Mouse (Mus musculus): ENCODE data around the gene Atg13.

Atg13 gene

DNA sequence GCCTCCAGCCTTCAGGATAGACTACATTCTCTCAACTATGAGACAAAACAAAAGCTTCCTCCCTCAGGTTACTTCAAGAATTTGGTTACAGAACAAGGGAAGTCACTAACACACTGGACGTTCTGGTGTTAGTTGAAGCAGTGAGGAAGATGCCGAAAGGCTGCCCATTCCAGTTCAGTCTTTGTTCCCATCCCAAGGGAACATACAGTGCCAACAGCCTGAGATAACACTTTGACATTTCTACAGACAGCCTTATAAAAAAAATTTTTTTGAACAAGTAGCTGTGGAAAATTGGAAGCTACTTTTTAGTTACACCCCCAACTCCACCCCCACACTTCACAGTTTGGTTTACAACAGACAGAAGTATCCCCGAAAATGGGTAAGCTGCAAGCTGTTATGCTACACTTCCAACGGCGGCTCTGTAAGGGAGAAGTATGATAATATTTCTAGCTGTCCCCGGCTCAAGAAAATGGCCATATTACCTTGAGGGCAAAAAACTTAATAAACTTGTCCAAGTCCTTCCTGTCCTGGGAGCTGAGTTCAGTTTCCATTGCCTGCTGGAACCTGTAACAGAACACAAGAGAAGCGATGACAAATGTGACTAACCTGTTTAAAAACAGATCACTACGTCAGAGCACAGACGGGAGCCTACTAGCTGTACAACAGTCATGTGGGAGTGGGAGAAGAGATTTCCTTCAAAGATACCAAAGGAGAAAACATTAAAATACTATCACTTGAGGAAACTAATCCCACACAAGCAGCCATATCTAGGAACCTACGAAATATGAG, 14.7 kb downstream of the Atg13 start:
- no peak for DNase-seq (ENCODE audit: low spot score)

DNA sequence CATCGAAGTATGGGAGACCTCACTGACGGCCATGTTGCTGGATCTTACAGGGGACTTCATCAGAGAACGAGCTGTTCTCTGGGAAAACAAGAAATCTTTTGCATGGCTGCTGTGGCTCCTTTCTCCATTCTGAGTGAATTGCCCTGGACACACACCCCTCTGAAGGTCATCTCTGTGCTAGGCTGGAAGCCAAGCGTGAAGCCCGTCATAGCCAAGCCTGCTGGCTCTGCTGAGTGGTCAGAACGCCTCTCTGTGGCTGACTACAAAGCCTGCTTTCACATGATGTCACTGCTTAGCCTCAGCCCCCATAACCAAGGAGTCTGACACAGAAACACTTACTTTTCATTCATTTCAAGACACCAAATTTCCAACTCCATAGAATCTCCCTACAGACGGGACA, 20.9 kb downstream of the Atg13 start:
- peak; percentile 86 for DNase-seq (ENCODE audit: low spot score)

DNA sequence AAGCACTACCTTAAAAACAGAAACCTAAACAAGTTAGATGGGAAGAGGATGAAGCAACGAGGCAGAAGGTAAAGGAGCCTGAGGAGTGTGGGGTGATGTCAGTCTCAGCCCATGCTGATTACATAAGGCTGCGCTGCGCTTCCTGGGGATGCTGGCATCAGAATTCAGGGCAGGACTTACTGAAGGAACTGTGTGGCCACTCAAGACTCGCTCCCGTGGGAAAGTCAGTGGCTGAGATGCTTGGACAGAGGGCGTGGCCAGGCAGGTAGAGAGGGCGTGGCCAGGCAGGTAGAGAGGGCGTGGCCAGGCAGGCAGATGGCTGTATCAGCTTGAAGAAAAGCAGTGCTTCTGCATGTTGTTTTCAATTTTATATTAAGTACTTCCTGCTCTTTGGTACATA, 26.5 kb downstream of the Atg13 start:
- no peak for DNase-seq (ENCODE audit: low spot score)

DNA sequence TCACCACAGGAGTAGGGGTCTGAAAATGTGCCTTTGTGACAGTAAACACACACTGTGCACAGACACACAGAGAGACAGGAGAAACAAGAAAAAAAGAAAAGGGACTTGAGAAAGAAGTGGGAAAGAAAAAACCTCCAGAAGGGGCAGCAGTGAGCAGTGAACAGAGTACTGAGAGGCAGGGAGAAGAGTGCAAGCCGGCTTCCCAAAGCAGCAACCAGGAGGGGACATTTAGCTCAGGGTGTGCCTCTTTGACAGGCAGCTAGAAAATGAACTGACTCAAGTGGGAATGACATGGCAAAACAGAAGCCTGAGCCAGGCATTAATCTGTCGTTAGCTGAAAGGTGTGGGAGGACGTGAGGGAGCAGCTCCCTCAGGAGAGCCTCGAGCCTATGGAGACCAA, 27.5 kb downstream of the Atg13 start:
- no peak for DNase-seq (ENCODE audit: low spot score)

DNA sequence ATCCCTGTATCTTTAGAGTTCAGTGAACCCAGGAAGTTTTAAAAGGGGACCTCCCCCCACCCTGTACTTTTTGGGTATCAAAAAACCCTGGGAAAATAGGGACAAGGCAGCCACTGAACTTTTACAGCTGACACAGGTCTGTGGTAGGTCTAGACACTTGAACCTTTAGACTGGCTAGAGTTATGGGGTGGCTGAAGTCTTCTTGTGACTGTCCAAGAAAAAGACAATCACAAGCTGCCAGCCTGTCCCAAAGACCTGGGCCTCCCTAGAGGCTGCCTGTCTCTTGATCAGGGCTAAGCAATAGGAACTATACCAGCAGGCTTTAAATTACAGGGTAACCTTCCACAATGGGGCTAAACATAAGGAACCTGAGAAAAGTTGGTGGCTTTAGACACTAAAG, 33.4 kb downstream of the Atg13 start:
- DNase-seq (ENCODE audit: low spot score) = no peak

DNA sequence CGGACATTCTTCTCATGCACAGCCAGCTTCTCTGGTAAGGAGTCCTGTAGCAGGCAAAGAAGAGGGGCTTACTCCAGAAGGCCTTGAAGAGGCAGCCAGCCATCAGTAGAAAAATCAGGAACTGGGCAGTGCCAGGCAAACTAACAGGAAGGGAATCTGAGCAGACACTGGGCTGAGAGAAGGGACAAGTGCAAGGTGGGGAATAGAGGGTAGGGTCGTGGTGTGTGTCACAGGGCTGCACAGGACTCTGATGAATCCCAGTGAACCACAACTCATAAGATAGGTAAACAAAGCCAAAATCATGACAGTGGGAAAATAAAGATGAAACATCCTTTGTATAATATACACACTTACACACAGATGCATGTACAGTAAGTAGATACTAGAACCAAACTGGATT, 34.0 kb downstream of the Atg13 start:
- DNase-seq (ENCODE audit: low spot score) = no peak

DNA sequence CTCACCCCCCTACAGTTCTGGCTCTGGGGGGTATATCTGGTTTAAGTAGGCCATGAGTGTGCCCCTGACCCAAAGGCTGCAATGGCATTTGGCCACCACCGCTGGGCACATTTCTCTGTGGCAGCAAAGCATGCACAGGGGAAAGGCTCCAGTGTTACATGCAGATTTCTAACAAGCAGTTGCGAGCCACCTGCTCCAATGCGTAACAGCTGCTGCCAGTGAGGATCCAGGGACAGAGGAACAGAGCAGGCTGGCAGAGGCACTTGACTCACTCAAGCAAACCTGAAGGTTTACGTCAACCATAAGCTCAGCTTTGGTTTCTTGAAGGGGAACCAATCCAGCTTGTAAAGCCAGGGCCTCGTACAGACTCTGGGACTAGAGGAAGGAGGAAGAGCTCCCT, 35.5 kb downstream of the Atg13 start:
- no peak for DNase-seq (ENCODE audit: low spot score)

DNA sequence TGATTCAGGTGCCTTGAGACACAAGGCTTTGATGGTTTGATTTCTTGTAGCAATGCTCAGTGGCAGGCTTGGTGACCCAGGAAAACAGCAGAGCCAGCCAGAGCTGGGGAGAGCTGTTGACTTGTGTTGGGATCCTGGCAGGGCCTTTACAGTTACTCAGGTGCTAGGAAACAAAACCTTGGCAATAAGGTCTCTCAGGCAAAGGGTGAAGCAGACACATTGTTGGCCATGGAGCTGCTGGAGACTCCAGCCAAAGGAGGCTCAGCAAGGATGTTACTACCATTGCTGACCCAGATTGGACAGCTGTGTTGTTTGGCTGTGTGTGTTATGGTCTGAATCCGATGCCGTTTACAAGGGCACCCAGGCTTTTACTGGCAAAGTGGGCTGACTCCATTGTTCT, 36.8 kb downstream of the Atg13 start:
- no peak for DNase-seq (ENCODE audit: low spot score)

DNA sequence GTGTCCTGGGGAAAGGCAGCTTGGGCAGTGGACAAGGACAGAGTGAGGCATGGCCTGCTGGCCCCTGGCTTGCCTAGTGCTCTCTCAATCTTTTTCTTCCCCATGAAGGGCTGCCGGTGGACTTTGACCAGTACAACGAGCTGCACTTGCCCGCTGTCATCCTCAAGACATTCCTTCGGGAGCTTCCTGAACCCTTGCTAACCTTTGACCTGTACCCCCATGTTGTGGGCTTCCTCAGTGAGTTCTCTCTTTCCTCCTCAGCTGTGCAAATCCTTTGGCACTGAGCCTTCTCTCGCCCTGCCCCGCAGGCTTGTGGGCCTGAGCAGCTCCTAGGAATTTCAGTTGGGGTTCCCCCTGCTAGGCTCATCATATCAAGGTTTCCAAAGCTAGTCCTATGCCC, 40.3 kb downstream of the Atg13 start:
- no peak for DNase-seq (ENCODE audit: low spot score)

DNA sequence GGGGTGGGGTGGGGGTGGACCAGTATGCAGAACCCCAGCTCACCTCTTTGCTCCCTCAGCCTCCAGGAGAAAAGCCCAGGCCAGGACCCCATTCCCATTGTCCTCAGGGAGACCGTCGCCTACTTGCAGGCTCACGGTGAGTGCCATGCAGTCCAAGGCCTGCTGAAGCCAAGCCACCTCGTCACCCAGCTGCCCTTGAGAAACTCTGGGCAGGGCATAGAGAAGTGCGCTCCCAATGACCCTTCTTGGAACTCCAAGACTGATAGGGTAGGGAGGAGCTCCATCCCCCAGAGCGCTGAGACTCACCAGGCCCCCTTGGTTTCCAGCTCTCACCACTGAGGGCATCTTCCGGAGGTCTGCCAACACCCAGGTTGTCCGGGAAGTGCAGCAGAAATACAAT, 41.0 kb downstream of the Atg13 start:
- DNase-seq (ENCODE audit: low spot score) = no peak

DNA sequence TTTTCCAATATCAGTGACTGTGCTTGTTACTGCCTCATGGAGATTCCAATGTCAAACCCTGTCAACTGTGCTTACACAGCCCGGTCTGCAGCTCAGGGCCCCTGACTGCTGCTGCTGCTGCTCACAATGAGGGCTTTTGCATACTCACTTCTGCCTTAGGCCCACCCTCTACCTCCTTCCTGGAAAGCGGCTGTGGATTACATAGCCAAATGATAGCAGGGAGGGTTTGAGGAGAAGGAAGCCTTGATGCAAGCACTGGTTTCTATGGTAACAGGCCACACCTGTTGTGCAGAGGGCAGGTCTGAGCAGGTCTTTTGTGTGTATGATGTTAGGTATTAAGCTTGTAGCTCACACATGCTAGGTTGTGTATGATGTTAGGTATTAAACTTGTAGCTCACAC, 42.6 kb downstream of the Atg13 start:
- no peak for DNase-seq (ENCODE audit: low spot score)

DNA sequence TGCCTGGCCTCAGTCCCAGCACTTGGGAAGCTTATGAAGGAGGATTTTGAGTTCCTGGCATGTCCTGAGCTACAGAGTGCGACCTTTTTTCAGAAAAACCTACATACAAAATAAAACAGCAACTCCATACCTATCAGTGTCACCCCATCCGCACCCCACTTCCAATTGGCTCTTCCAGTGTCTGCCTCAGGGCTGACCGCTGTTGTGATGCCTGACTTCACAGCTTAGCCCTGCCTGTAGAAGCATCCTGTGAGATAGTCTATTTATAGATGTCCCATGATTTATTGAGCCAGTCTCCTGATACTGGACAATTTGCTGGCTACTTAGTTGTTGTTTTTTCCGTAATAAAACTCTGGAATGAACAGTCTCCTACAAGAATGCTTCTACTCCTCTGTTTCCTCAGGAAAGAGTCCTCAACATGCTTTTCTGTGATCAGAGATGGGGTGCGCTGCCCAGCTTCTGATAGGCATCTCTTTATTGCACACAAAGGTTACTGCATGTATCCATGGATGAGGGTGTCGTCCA, 43.9 kb downstream of the Atg13 start:
- no peak for DNase-seq (ENCODE audit: low spot score)

DNA sequence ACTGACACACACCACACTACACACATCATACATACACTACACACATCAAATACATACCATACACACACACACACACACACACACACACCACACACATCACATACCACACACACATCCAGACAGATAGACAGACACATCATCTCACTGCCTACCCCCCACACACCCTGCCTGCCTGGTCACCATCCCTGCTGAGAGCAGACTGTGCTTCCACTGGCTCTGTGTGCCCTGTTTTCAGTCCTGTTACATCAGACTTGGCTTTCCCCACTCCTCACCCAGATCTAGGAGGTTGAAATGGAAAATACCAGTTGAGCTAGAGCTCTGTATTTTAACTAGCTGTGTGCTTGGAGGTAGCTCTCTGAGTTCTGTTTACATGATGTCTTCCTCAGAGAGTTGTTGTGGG, 45.6 kb downstream of the Atg13 start:
- DNase-seq (ENCODE audit: low spot score) = no peak

DNA sequence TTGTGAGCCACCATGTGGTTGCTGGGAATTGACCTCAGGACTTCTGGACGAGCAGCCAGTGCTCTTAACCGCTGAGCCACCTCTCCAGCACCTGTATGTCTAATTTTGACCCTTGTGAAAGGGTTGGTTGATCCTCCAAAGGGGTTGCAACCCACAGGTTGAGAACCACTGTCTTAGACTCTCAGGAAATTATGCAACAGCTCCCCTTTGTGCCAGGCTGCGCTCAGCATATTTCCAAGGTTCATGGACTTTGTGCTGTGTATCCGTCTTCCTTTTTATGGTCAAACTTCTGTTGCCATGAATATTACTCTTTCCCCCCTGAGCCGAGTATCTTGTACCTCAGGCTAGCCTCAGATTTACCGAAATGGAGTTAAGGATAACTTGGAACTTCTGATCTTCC, 49.4 kb downstream of the Atg13 start:
- no peak for DNase-seq (ENCODE audit: low spot score)

DNA sequence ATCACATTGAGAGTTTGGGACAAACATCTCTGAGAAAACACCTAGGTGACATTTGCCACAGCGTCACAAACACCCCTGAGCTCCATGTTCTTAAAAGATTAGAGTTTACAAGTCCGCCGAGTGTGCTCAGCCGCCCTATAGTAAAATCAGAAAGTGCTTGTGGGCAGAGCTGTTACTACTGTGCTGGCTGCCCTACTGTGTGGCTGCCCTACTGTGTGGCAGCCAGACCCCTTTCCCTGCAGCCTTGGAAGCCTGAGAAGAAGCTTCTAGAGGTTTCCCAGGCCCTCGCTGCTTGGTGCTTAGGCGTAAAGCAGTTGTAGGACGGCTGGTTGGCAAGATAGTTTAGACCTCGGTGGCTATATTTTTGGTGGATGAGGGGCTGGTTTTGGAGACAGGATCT, 50.7 kb downstream of the Atg13 start:
- DNase-seq (ENCODE audit: low spot score) = no peak

DNA sequence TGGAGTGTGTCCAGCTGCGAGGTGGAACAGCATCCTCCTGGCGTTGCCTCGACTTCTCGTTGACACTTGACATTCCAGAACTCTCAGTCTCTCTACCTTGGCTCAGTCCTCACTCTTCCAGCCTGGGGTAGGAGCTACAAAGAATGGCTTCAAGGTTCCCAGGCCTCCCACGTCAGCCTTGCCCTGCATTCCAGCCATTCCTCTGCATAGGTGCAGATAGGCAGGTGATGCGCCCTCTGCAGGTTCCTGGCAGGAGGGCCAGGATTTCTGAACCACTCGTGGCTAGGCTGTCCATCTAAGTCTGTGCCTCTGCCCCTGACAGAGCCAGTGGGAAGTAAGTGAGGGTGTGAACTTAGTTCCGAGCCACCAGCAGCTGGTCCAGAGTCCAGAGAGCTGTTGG, 53.6 kb downstream of the Atg13 start:
- no peak for DNase-seq (ENCODE audit: low spot score)

DNA sequence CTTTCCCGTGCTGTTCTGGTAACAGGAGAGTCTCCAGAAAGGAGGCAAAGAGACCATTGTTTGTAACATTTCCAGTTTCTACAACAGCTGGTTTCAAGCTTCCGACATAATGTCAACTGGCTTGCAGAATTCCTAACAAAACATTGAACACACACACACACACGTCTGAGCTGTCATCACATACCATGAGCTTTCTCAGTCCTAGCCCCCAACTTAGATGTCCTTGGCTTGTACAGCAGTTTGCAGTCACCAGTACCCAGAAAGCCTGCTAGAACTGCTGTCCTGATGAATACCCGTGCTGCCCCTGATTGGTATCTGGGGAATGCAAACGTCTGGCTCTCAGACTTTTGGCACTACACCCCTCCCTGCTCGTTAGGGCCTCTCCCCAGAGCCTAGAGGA, 54.5 kb downstream of the Atg13 start:
- no peak for DNase-seq (ENCODE audit: low spot score)

DNA sequence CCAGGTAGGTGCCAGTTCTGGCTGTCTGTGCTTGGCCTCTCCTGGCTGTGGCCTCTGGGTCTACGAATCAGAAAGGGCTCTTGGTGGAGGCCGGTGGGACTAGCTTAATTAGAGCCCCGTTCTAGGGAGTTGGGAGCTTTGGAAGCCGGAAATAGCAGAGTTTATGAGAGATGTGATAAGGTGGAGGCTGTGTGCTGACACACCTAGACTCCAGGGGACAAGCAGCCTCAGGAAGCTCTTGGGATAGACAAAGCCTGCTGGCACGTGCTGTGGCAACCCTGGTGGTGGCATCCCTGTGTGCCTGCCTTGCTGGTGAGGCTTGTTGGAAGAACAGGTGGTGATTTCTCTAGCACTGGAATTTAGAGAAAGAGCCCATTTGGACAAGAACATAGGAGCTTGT, 55.0 kb downstream of the Atg13 start:
- DNase-seq (ENCODE audit: low spot score) = no peak

DNA sequence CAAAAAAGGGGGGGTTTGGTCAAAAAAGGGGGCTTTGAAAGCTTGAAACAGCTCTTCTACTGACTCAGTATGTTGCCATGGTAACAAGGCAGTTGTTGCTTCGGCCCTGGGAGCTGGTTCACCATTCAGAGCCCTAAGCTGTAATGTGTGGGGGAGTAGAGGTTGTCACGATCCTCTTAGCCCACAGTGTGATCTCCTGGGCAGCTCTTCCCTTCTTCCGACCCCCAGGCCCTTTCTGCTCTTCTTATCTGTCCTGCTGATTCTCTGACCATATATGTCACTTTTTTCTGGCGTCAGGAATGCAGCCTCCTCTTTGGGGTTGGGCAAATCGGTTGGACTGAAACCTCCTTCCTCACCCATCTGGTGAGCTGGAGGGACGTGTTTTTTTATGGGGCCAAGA, 57.5 kb downstream of the Atg13 start:
- DNase-seq (ENCODE audit: low spot score) = peak; percentile 50

DNA sequence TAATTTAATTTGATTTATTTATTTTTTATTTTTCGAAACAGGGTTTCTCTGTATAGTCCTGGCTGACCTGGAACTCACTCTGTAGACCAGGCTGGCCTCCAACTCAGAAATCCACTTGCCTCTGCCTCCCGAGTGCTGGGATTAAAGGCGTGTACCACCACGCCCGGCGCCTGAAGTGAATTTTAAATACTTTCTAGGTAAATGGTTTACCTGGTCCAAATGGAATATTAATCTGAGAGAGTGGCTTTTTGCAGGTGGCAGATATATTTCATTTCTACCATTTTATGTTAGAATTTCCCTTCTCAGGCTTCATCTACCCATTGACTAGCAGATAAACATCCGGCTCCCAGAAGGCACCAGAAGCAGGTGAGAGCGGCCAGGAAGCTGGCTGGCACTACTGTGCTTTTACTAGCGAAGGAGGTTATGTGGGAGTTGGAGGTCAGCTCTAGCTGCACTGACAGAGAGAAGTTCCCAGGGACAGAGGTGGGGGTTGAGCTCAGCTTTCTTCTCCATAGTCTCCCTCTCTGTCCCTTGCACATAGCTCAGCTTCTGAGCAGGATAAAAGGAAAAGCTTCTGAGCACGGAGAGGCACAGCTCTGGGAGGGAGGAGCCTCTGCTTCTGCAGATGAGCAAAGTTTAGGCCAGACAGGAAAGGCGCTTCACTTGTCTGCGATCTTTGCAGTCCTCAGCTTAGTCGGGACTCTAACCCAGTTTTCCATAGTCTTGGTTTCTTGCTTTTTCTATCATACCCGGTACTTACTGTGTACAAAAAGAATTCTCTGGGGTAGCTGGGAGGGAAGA, 58.7 kb downstream of the Atg13 start:
- no peak for DNase-seq (ENCODE audit: low spot score)

DNA sequence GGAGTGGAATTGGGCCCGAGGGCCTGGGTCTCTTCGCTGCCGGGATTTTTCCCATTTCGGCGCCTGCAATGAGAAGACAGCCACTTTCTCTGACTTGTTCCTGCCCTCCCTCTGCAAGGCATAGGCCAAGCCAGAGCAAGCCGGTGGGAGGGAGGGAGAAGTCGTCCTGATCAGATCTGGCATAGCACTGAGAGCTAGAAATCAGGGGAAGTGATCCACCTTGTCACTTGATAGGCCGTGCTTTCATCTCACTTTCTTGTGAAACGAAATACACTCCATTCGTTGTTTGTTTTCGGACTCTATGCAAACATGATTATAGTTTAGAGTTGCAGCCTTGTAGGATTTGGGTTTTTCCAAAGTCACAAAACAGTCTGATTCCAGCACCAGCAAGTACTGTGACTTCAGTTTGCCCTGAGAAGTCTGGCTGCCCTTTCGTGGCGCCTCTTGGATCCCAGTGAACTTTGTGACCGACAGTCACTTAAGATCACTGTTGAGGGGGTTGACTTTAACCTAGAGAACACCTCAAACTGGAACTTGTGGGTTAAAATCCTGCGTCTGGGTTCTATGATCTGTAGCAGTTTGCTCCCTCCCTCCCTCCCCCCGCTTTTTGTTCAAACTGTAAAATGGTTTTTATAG, 59.9 kb downstream of the Atg13 start:
- no peak for DNase-seq (ENCODE audit: low spot score)

DNA sequence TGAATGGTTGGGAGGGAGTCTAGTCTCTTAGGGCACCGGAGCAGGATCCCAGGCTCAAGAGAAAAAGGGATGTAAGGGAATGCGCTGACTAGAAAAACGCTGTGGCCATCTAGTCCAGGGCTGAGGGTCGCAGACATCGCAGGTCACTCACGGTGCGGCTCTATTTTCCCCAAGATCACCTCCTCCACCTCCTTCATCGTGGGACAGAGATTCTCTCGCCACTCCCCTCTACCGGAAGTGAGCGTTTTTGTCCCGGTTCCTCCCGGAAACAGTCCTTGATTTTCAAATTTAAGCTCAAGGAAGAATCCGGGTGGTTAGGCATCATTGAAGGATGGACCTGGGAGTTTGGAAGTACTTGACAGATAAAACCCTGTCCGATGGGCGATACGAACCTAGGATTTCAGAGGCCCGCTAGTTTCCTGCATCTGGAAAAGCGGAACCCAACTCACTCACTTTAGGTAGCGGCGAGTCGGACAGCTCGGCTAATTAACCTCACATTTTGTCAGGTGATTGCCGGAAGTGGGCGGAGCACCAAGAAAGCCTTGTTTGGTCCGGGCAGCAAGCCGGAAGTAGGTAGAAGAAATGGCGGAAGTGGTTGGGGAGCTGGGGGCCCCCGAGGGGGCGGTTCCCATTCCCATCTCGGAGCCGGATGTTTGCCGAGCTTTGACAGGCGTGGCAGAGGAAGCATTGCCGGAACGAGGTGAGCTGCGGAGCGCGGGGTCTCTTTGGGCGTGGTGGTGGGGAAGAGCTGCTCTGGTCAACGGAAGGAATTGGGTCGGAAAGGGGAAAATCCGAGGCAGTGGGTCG, 60.6 kb downstream of the Atg13 start, which contains the start of the genes Zfp408 and Arhgap1:
TSS of gene Zfp408 (minus strand) at position 239 of the 807 bp plus-strand sequence.
TSS of gene Arhgap1 (plus strand) at position 308 of the 807 bp plus-strand sequence.
- DNase-seq (ENCODE audit: low spot score) = peak; percentile 94
